Mouse (Mus musculus): ENCODE measurements around the gene Tbx6.

Gene Tbx6

GRCm38 (mm10) chr7:126821835-126822511, 40.7 kb downstream of the Tbx6 start:
- DNase-seq = peak; percentile 66

DNA sequence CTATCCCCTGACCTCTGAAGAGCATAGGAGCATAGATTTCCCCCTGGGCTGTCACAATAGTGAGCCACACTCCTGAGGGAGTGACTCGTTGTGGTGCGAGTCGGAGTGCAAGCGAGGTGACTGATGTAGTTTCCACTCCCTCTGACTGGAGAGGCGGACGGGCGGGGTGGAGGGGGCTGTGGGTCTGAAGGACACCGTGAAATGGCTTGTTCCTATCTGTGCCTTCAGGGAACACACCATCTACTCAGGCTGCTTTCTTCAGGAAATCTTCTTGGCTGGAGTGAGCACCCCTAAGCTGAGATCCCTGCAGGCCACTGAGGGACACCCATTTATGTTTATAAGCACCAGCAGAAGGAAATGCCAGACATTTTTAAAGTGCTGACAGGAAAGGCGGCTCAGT, 41.5 kb downstream of the Tbx6 start:
- no peak for DNase-seq

DNA sequence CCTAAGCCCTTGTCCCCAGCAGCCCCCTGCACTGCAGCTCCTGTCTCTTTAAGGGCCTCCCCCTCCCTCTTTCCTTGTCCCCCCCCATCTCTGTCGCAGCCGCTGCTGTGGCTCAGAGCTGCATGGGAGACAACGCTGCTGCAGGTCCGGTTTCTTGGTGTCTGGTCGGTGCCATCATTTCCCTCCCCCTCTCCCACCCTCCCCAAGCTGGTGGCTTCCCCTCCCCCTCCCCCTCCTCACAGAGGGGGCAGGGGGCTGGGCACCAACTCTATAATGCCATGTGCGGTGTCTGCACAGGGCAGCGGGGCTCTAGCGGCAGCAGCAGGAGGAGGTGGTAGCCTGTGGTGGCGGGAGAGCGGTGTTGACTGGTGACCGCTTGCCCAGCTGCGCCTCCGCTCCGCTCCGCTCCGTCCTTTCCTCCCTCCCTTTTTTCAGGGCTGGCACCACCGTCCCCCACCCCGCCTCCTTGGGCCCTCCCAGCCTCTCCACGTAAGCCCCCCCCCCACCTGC, 42.0 kb downstream of the Tbx6 start:
- no peak for DNase-seq

DNA sequence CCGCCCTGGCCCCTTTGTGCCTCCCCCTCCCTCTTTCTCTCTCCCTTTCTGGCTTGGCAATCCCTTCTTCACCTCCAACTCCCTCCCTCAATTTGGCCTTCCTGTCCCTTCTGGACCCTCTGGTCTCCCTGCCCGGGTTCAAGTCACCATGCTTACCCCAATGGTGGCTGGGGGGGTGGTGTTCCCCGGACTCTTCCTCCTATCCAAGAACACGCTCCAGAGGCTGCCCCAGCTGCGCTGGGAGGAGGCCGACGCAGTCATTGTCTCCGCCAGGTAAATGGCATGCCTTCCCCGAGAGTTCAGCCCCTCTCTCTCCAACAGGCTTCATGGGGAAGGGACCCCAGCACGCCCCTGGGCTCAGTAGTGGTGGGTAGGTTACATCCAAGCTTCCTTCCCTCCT, 42.7 kb downstream of the Tbx6 start:
- no peak for DNase-seq

- DNase-seq = no peak
Measured at GRCm38 (mm10) chr7:126825403-126825802, 44.1 kb downstream of the Tbx6 start.

DNA sequence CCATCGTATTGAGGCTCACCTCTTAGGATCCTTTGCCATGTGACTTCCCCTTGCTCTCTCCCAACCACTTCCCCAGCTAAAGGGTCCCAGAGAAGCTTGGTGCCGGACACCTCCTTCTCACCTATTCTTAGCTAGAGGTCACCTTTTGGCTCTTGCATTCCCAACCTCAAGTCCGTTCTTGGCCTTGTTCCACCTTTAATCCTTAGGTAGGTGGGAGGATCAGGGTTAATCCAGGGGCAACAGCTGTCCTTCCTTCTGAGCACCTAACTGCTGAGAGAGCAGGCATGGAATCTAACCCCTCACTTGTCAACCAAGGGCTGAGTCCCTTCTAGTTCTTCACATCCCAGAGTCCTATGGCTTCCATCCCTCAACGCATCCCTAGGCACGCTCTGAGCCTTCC, 44.7 kb downstream of the Tbx6 start:
- no peak for DNase-seq

DNA sequence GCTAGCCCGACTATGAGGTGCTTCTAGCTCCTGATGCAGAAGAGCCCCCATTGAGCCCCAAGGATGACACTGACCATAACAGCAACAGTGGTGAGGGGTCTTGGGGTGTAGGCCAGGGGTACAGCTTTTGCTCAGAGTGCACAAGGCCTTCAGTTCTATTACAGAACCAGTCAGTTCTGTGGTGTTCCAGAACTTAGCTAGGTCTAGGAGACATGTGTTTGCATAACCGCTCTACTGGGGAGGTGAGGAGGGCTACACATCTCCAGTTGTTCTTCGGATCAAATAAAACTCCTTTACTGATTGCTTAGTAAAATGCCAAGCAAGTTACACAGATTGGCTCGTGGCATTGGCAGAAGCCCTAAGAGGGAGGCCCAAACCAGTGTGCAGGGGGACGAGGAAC, 50.3 kb downstream of the Tbx6 start, which contains the start of gene 4930451I11Rik:
Gene 4930451I11Rik, minus strand, starts transcription at position 101 of the 400 bp plus-strand sequence.
- DNase-seq = no peak

- peak; percentile 68 for DNase-seq
Measured at GRCm38 (mm10) chr7:126832036-126832598, 50.8 kb downstream of the Tbx6 start.

DNA sequence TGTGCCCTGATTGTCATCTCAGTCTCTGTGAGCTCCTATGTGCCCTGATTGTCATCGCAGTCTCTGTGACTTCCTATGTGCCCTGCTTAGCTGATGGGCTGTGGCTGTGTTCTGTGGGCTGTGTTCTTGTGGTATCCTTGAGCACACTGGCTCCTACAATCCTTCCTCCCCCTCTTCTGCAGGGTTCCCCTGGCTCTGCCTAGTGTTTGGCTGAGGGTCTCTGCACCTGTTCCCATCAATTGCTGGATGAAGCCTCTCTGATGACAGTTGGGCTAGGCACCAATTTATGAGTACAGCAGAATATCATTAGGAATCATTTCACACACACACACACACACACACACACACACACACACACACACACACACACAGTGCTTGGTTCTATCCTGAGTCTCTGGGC, 52.0 kb downstream of the Tbx6 start:
- DNase-seq = no peak

All from layer of hippocampus, adult 9-11 months (tissue).